Mouse (Mus musculus): ENCODE measurements around the gene Ctnna3. TPM values are rescaled to one million over a fixed set of nuclear protein-coding genes. Genes with fewer than 3 reads are reported as not detected.

The Ctnna3 gene
- polyA plus RNA-seq, 1 experiment from 2014 or later, result 0.55 TPM

DNA sequence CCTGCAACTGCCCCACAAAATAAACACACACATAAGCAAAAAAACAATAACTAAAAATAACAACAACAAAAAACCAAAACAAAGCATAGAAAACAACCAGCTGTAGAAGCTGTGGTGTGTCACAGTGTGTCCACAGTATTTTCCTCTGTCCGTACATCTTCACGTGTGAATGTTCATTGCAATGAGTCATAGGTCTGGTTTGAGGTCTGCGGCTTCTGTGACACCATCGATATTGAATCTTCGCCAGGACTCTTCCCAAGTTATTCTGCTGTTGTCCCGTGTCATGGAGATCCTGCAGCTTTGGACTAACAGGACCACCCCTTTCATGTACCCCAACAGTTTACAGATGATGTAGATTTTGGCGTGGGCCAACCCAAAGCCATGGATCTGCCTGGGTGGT is 143.0 kb downstream of the Ctnna3 start:
- Histone ChIP-seq H3K4me3 (ENCODE audit: low read length) (no peak overlapping the region), H3K4me2 (replicated peaks; ENCODE audit: low read depth, low read length) (no peak overlapping the region), H3K4me1 (ENCODE audit: insufficient read depth, low read length) (no peaks in the 10 kb centered on the region), H3K27ac (ENCODE audit: low read length) (no peak overlapping the region), H3K9me3 (ENCODE audit: low read length) (no peaks in the 10 kb centered on the region), H3K36me3 (ENCODE audit: insufficient read depth, low read length) (no peaks in the 10 kb centered on the region), H3K27me3 (ENCODE audit: insufficient read depth, low read length) (no peaks in the 10 kb centered on the region), H3K9ac (replicated peaks; ENCODE audit: low read length) (no peak overlapping the region)
- ATAC-seq (ENCODE audit: low FRiP score, low TSS enrichment), result no peak
- 83% methylated on average over 7 of the region's 7 CpGs for WGBS

DNA sequence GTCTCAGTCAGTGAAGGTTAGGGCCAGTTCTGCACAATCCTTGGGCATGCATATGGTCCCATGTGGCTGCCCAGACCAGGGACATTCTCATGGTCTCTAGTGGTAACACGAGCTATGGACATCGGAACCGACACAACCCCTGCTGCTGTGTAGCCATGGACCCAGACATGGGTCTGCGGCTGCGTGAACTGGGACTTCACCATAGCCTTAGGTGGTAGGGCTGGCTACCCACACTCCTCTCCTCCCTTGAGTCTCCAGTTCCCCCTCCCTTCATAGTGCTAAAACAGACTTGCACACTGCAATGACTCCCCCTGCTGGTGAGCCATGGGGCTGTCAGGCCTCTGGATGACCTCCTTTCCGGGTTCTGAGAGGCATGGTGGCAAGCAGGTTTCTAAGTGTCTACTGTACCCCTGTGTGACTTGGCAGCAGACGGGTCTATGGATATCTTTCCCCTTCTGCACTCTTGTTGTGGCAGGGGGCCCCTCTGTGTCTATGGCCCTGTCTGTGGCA is 144.3 kb downstream of the Ctnna3 start:
- ATAC-seq (ENCODE audit: low FRiP score, low TSS enrichment), result peak; percentile 35; the same call in 1 of the 2 replicates
- Histone ChIP-seq H3K27ac (ENCODE audit: low read length) (no peak overlapping the region), H3K4me1 (ENCODE audit: insufficient read depth, low read length) (no peaks in the 10 kb centered on the region), H3K4me2 (replicated peaks; ENCODE audit: low read depth, low read length) (no peak overlapping the region), H3K4me3 (ENCODE audit: low read length) (no peak overlapping the region), H3K36me3 (ENCODE audit: insufficient read depth, low read length) (no peaks in the 10 kb centered on the region), H3K9me3 (ENCODE audit: low read length) (no peaks in the 10 kb centered on the region), H3K9ac (replicated peaks; ENCODE audit: low read length) (no peak overlapping the region), H3K27me3 (ENCODE audit: insufficient read depth, low read length) (no peaks in the 10 kb centered on the region)
- 84% methylated on average over 7 of the region's 7 CpGs for WGBS

DNA sequence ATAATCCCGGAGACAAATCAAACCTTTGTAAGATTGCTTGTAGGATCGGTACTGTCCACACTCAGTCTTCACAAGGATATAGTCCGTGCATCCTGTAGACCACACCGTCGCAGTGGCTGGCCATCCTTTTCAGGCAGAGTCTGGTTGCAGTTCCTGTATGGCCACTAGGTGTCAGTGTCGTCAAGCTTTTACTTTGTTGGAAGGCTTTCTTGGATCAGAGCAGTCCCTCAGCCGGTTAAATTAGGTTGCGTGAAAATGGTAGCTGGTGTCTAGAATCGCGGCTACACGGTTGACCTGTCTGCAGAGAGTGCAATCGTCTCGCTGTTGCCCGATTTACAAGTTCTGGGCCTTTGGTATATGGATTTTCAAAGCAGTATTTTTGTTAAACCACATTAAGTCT is 152.7 kb downstream of the Ctnna3 start:
- no peak overlapping the region for H3K27ac ChIP-seq (ENCODE audit: low read length)
- WGBS, result 7% methylated on average over 14 of the region's 14 CpGs
- no peaks in the 10 kb centered on the region for H3K36me3 ChIP-seq (ENCODE audit: insufficient read depth, low read length)
- peaks cover 5% of the 10 kb centered on the region; the same call in 1 of the 2 replicates for H3K27me3 ChIP-seq (ENCODE audit: insufficient read depth, low read length)
- no peak overlapping the region for H3K4me3 ChIP-seq (ENCODE audit: low read length)
- no peaks in the 10 kb centered on the region for H3K4me1 ChIP-seq (ENCODE audit: insufficient read depth, low read length)
- H3K4me2 ChIP-seq (replicated peaks; ENCODE audit: low read depth, low read length), result 0 out of 2 replicates have a peak overlapping the region, but pooled peaks have one; percentile 22
- H3K9me3 ChIP-seq (ENCODE audit: low read length), result no peaks in the 10 kb centered on the region
- ATAC-seq (ENCODE audit: low FRiP score, low TSS enrichment), result peak; percentile 74; the same call in 1 of the 2 replicates
- H3K9ac ChIP-seq (replicated peaks; ENCODE audit: low read length), result no peak overlapping the region

- Histone ChIP-seq H3K9me3 (ENCODE audit: low read length) (no peaks in the 10 kb centered on the region), H3K27me3 (ENCODE audit: insufficient read depth, low read length) (peaks cover 5% of the 10 kb centered on the region; the same call in 1 of the 2 replicates), H3K4me2 (replicated peaks; ENCODE audit: low read depth, low read length) (peak overlapping the region; percentile 30), H3K27ac (ENCODE audit: low read length) (no peak overlapping the region), H3K36me3 (ENCODE audit: insufficient read depth, low read length) (no peaks in the 10 kb centered on the region), H3K4me3 (ENCODE audit: low read length) (no peak overlapping the region), H3K4me1 (ENCODE audit: insufficient read depth, low read length) (no peaks in the 10 kb centered on the region), H3K9ac (replicated peaks; ENCODE audit: low read length) (no peak overlapping the region)
- WGBS, result 69% methylated on average over 20 of the region's 20 CpGs
- ATAC-seq (ENCODE audit: low FRiP score, low TSS enrichment), result no peak
These were observed 154.0 kb downstream of the Ctnna3 start for GRCm38 (mm10) chr10:63583798-63584374.

GRCm38 (mm10) chr10:63599417-63599816 is 169.5 kb downstream of the Ctnna3 start:
- Histone ChIP-seq H3K36me3 (ENCODE audit: insufficient read depth, low read length) (no peaks in the 10 kb centered on the region), H3K9me3 (ENCODE audit: low read length) (peaks cover 4% of the 10 kb centered on the region), H3K27me3 (ENCODE audit: insufficient read depth, low read length) (no peaks in the 10 kb centered on the region), H3K4me3 (ENCODE audit: low read length) (no peak overlapping the region), H3K4me2 (replicated peaks; ENCODE audit: low read depth, low read length) (no peak overlapping the region), H3K4me1 (ENCODE audit: insufficient read depth, low read length) (no peaks in the 10 kb centered on the region), H3K9ac (replicated peaks; ENCODE audit: low read length) (no peak overlapping the region), H3K27ac (ENCODE audit: low read length) (no peak overlapping the region)
- no peak for ATAC-seq (ENCODE audit: low FRiP score, low TSS enrichment)
- 87% methylated on average over 5 of the region's 5 CpGs for WGBS

DNA sequence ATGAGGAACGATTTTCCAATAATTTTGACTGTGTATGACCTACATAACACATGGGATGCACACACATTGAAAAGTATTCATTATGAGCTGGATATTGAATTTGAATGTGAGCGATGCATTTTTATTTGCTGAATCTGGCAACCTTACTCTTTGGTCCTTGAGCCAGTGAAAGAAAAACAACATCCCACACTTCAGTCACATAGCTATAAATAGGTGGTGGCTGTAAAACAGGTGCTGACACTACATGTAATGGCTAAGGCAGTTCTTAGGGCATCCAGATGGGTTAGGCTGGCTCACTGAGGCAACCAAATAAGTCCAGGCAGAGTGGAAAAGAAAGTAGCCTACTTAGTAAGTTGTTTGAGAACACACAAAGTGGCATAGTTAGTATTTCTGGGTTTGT is 171.3 kb downstream of the Ctnna3 start:
- Histone ChIP-seq H3K36me3 (ENCODE audit: insufficient read depth, low read length) (no peaks in the 10 kb centered on the region), H3K4me2 (replicated peaks; ENCODE audit: low read depth, low read length) (no peak overlapping the region), H3K27me3 (ENCODE audit: insufficient read depth, low read length) (no peaks in the 10 kb centered on the region), H3K27ac (ENCODE audit: low read length) (no peak overlapping the region), H3K9me3 (ENCODE audit: low read length) (0 out of 2 replicates have a peak, but pooled peaks cover 4% of the 10 kb centered on the region), H3K4me3 (ENCODE audit: low read length) (no peak overlapping the region), H3K4me1 (ENCODE audit: insufficient read depth, low read length) (no peaks in the 10 kb centered on the region), H3K9ac (replicated peaks; ENCODE audit: low read length) (no peak overlapping the region)
- WGBS, result 71% methylated on average over 2 of the region's 2 CpGs
- no peak for ATAC-seq (ENCODE audit: low FRiP score, low TSS enrichment)

DNA sequence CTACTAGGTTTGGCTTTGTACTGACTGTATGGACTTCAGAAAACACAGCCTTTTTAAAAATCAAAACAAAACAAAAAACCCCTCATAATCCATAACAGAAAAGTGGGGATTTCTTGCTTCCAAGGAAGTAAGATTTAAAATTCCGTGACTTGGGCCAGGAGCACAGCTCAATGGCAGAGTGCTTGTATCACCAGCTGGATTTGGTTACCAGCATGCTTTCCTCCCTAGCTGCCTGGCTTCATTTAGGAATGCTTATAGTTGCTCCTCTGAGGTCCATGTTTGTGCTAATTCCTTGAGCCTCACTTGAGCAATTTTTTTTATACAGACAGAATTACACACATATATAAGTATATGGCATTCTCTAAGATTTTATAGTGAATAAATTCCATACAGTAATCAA is 198.6 kb downstream of the Ctnna3 start:
- no peaks in the 10 kb centered on the region for H3K36me3 ChIP-seq (ENCODE audit: insufficient read depth, low read length)
- no peaks in the 10 kb centered on the region for H3K27me3 ChIP-seq (ENCODE audit: insufficient read depth, low read length)
- no peaks in the 10 kb centered on the region for H3K4me1 ChIP-seq (ENCODE audit: insufficient read depth, low read length)
- ATAC-seq (ENCODE audit: low FRiP score, low TSS enrichment), result no peak
- no peaks in the 10 kb centered on the region for H3K9me3 ChIP-seq (ENCODE audit: low read length)
- no peak overlapping the region for H3K27ac ChIP-seq (ENCODE audit: low read length)
- 54% methylated on average over 1 of the region's 1 CpGs for WGBS
- no peak overlapping the region for H3K9ac ChIP-seq (replicated peaks; ENCODE audit: low read length)
- H3K4me3 ChIP-seq (ENCODE audit: low read length), result no peak overlapping the region
- H3K4me2 ChIP-seq (replicated peaks; ENCODE audit: low read depth, low read length), result no peak overlapping the region

GRCm38 (mm10) chr10:63633915-63634314 is 204.0 kb downstream of the Ctnna3 start:
- H3K36me3 ChIP-seq (ENCODE audit: insufficient read depth, low read length), result no peaks in the 10 kb centered on the region
- 67% methylated on average over 1 of the region's 1 CpGs for WGBS
- no peak overlapping the region for H3K9ac ChIP-seq (replicated peaks; ENCODE audit: low read length)
- no peak overlapping the region for H3K4me3 ChIP-seq (ENCODE audit: low read length)
- H3K4me1 ChIP-seq (ENCODE audit: insufficient read depth, low read length), result no peaks in the 10 kb centered on the region
- no peaks in the 10 kb centered on the region for H3K9me3 ChIP-seq (ENCODE audit: low read length)
- no peak for ATAC-seq (ENCODE audit: low FRiP score, low TSS enrichment)
- H3K27ac ChIP-seq (ENCODE audit: low read length), result no peak overlapping the region
- no peak overlapping the region for H3K4me2 ChIP-seq (replicated peaks; ENCODE audit: low read depth, low read length)
- H3K27me3 ChIP-seq (ENCODE audit: insufficient read depth, low read length), result no peaks in the 10 kb centered on the region

DNA sequence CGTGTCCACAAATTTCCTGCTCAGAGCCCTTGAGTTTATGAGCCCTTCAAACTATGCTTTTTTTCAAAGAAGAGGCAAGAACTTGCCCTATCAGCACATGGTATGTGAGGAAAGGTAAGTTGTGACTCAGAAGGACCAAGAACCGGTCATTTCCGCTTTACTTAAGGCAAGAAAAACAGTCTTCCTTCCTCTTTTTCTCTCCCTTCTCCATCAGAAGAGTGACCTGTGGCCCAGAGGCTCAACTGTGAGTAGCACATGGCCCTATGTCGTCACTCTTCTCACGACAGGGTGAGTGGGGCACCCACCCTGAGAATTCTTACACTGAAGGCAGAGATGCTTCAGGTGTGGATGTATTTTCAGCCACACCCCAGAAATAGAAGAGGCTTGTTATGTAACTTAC is 208.1 kb downstream of the Ctnna3 start:
- no peak overlapping the region for H3K4me3 ChIP-seq (ENCODE audit: low read length)
- no peak for ATAC-seq (ENCODE audit: low FRiP score, low TSS enrichment)
- 72% methylated on average over 5 of the region's 5 CpGs for WGBS

GRCm38 (mm10) chr10:63647300-63647699 is 217.4 kb downstream of the Ctnna3 start:
- Histone ChIP-seq H3K9ac (replicated peaks; ENCODE audit: low read length) (no peak overlapping the region), H3K27ac (ENCODE audit: low read length) (no peak overlapping the region), H3K4me3 (ENCODE audit: low read length) (no peak overlapping the region), H3K4me1 (ENCODE audit: insufficient read depth, low read length) (no peaks in the 10 kb centered on the region), H3K27me3 (ENCODE audit: insufficient read depth, low read length) (no peaks in the 10 kb centered on the region), H3K4me2 (replicated peaks; ENCODE audit: low read depth, low read length) (no peak overlapping the region), H3K9me3 (ENCODE audit: low read length) (no peaks in the 10 kb centered on the region), H3K36me3 (ENCODE audit: insufficient read depth, low read length) (no peaks in the 10 kb centered on the region)
- WGBS, result 56% methylated on average over 3 of the region's 3 CpGs
- no peak for ATAC-seq (ENCODE audit: low FRiP score, low TSS enrichment)

More for the DNA sequence above, 208.1 kb downstream of the Ctnna3 start:
- no peaks in the 10 kb centered on the region for H3K27me3 ChIP-seq (ENCODE audit: insufficient read depth, low read length)
- H3K4me1 ChIP-seq (ENCODE audit: insufficient read depth, low read length), result no peaks in the 10 kb centered on the region
- no peaks in the 10 kb centered on the region for H3K36me3 ChIP-seq (ENCODE audit: insufficient read depth, low read length)
- H3K9ac ChIP-seq (replicated peaks; ENCODE audit: low read length), result no peak overlapping the region
- no peak overlapping the region for H3K27ac ChIP-seq (ENCODE audit: low read length)
- H3K4me2 ChIP-seq (replicated peaks; ENCODE audit: low read depth, low read length), result no peak overlapping the region
- H3K9me3 ChIP-seq (ENCODE audit: low read length), result no peaks in the 10 kb centered on the region
